ENCODE assay signal across 22 mouse cellular contexts in genomic region chr5:58747684-58748083, GRCm38 (mm10).
DNase-seq lines count a peak whose midpoint lies in the region; ATAC-seq lines count a peak whose summit lies in the region.
"Had no signal": no experiment of that assay in that cellular context is flagged by ENCODE, and none has a peak within 500 bp of the region (broad histone marks: within the 10 kb centered on the region; RNA-seq: fewer than 3 reads in every experiment).

No protein-coding gene starts in this region.

- peak; percentile 18 for DNase-seq in hindbrain, embryonic 11.5 days (ENCODE audit: low spot score)
- no peak for DNase-seq in hindbrain, embryonic 10.5 days (ENCODE audit: low spot score)
- peak; percentile 37 for DNase-seq in midbrain, embryonic 14.5 days
- peak; percentile 49 for DNase-seq in retina, postnatal 1 day
- no peak for DNase-seq in kidney, postnatal 14 days
- DNase-seq in urinary bladder, postnatal 10 days (ENCODE audit: low spot score) = no peak
- DNase-seq: adrenal gland, postnatal 14 days; cerebellum, adult 8-10 months; heart, adult 18-20 months; kidney, adult 8-10 months; kidney, postnatal 36 days; layer of hippocampus, adult 9-11 months; lung, postnatal 14 days; thymus, postnatal 36 days had no signal

- H3K9ac ChIP-seq in hindbrain, embryonic 11.5 days (ENCODE audit: low read depth, low read length) = no peak overlapping the region
- H3K9ac ChIP-seq in hindbrain, embryonic 15.5 days = no peak overlapping the region
- 0 out of 2 replicates have a peak overlapping the region, but pooled peaks have one; percentile 17 for H3K9ac ChIP-seq in midbrain, embryonic 14.5 days (replicated peaks; ENCODE audit: low read length)
- H3K9ac ChIP-seq: limb, embryonic 13.5 days; liver, embryonic 15.5 days; neural tube, embryonic 13.5 days had no signal

- no peaks in the 10 kb centered on the region; the same call in 1 of the 2 replicates for H3K4me1 ChIP-seq in hindbrain, embryonic 11.5 days (replicated peaks; ENCODE audit: control insufficient read depth, insufficient read depth, low read length)
- peaks cover 9% of the 10 kb centered on the region; the same call in 1 of the 2 replicates for H3K4me1 ChIP-seq in hindbrain, embryonic 10.5 days (replicated peaks)
- H3K4me1 ChIP-seq in hindbrain, embryonic 15.5 days (replicated peaks) = 0 out of 2 replicates have a peak, but pooled peaks cover 5% of the 10 kb centered on the region
- no peaks in the 10 kb centered on the region for H3K4me1 ChIP-seq in midbrain, embryonic 14.5 days (ENCODE audit: control insufficient read depth, insufficient read depth, low read length)
- H3K4me1 ChIP-seq: liver, embryonic 15.5 days; megakaryocyte, embryonic 14.5 days had no signal

- H3K4me3 ChIP-seq in hindbrain, embryonic 11.5 days (ENCODE audit: low read depth, low read length) = no peak overlapping the region
- no peak overlapping the region for H3K4me3 ChIP-seq in hindbrain, embryonic 10.5 days
- H3K4me3 ChIP-seq in hindbrain, embryonic 15.5 days = no peak overlapping the region
- no peak overlapping the region for H3K4me3 ChIP-seq in midbrain, embryonic 14.5 days (replicated peaks; ENCODE audit: low read depth, low read length)
- H3K4me3 ChIP-seq: erythroblast, embryonic 14.5 days; limb, embryonic 13.5 days; liver, embryonic 15.5 days; megakaryocyte, embryonic 14.5 days; neural tube, embryonic 13.5 days had no signal

- ATAC-seq in hindbrain, embryonic 11.5 days (ENCODE audit: low FRiP score) = no peak
- ATAC-seq in hindbrain, embryonic 15.5 days (ENCODE audit: low FRiP score, low read depth) = no peak
- ATAC-seq in midbrain, embryonic 14.5 days (ENCODE audit: low FRiP score, low TSS enrichment) = no peak
- ATAC-seq in erythroblast, adult 5-6 weeks (replicated peaks; ENCODE audit: low FRiP score, poor library complexity, severe bottlenecking) = no peak
- ATAC-seq: forebrain, embryonic 16.5 days had no signal

- H3K27me3 ChIP-seq in hindbrain, embryonic 11.5 days (ENCODE audit: control insufficient read depth, insufficient read depth, low read length) = no peaks in the 10 kb centered on the region
- H3K27me3 ChIP-seq in hindbrain, embryonic 10.5 days (ENCODE audit: insufficient read depth, poor library complexity, severe bottlenecking) = no peaks in the 10 kb centered on the region
- H3K27me3 ChIP-seq in hindbrain, embryonic 15.5 days = no peaks in the 10 kb centered on the region
- H3K27me3 ChIP-seq in midbrain, embryonic 14.5 days (ENCODE audit: control insufficient read depth, insufficient read depth, low read length) = no peaks in the 10 kb centered on the region
- H3K27me3 ChIP-seq: limb, embryonic 13.5 days; liver, embryonic 15.5 days; megakaryocyte, embryonic 14.5 days; neural tube, embryonic 13.5 days had no signal

- 20% methylated on average over 6 of the region's 6 CpGs for WGBS in hindbrain, embryonic 11.5 days
- WGBS in hindbrain, embryonic 10.5 days = 22% methylated on average over 6 of the region's 6 CpGs
- 9% methylated on average over 6 of the region's 6 CpGs for WGBS in hindbrain, embryonic 15.5 days
- 4% methylated on average over 6 of the region's 6 CpGs for WGBS in midbrain, embryonic 14.5 days

- no peaks in the 10 kb centered on the region for H3K9me3 ChIP-seq in hindbrain, embryonic 11.5 days (ENCODE audit: control insufficient read depth, low read length)
- H3K9me3 ChIP-seq in hindbrain, embryonic 10.5 days = no peaks in the 10 kb centered on the region
- no peaks in the 10 kb centered on the region for H3K9me3 ChIP-seq in hindbrain, embryonic 15.5 days
- H3K9me3 ChIP-seq in midbrain, embryonic 14.5 days (ENCODE audit: control insufficient read depth, low read length) = no peaks in the 10 kb centered on the region
- H3K9me3 ChIP-seq: limb, embryonic 13.5 days; liver, embryonic 15.5 days; megakaryocyte, embryonic 14.5 days; neural tube, embryonic 13.5 days had no signal

- H3K27ac ChIP-seq in hindbrain, embryonic 11.5 days (ENCODE audit: low read depth, low read length) = no peak overlapping the region
- H3K27ac ChIP-seq in hindbrain, embryonic 10.5 days = no peak overlapping the region
- H3K27ac ChIP-seq in hindbrain, embryonic 15.5 days (replicated peaks) = no peak overlapping the region
- no peak overlapping the region for H3K27ac ChIP-seq in midbrain, embryonic 14.5 days (replicated peaks; ENCODE audit: low read depth, low read length)
- H3K27ac ChIP-seq: limb, embryonic 13.5 days; liver, embryonic 15.5 days; neural tube, embryonic 13.5 days had no signal

- H3K36me3 ChIP-seq in hindbrain, embryonic 11.5 days (ENCODE audit: control insufficient read depth, insufficient read depth, low read length) = no peaks in the 10 kb centered on the region
- H3K36me3 ChIP-seq in hindbrain, embryonic 10.5 days = no peaks in the 10 kb centered on the region
- no peaks in the 10 kb centered on the region for H3K36me3 ChIP-seq in hindbrain, embryonic 15.5 days
- H3K36me3 ChIP-seq in midbrain, embryonic 14.5 days (ENCODE audit: control insufficient read depth, insufficient read depth, low read length) = no peaks in the 10 kb centered on the region
- H3K36me3 ChIP-seq: limb, embryonic 13.5 days; liver, embryonic 15.5 days; neural tube, embryonic 13.5 days had no signal

- no peak overlapping the region for H3K4me2 ChIP-seq in hindbrain, embryonic 11.5 days (replicated peaks; ENCODE audit: low read depth, low read length)
- peak overlapping the region; percentile 28 for H3K4me2 ChIP-seq in hindbrain, embryonic 15.5 days
- peak overlapping the region; percentile 12 for H3K4me2 ChIP-seq in midbrain, embryonic 14.5 days (ENCODE audit: low read length)
- H3K4me2 ChIP-seq: limb, embryonic 13.5 days; liver, embryonic 15.5 days; neural tube, embryonic 13.5 days had no signal

Comparison
In these comparisons a context has a peak if more than half of its experiments do, and no peak if none do; other contexts are left out.
1. DNase-seq: peak in hindbrain, embryonic 11.5 days (single experiment), midbrain, embryonic 14.5 days (single experiment) and retina, postnatal 1 day (single experiment); none in hindbrain, embryonic 10.5 days (single experiment), kidney, postnatal 14 days (single experiment) and urinary bladder, postnatal 10 days (single experiment).